Mouse (Mus musculus): ENCODE data around the gene Bag6. TPM values are rescaled to one million over a fixed set of nuclear protein-coding genes. Genes with fewer than 3 reads are reported as not detected.
"Not testable (repeated sequence)": the region's sequence is repeated elsewhere in the genome, so short reads cannot be mapped to it uniquely, and the experiment has no call there.

Gene Bag6
- polyA plus RNA-seq, 1 experiment from 2014 or later: 37.5 TPM

- Histone ChIP-seq H3K36me3 (ENCODE audit: control insufficient read depth, insufficient read depth) (peaks cover 6% of the 10 kb centered on the region), H3K9ac (ENCODE audit: low read length) (no peak overlapping the region), H3K4me2 (ENCODE audit: low read depth, low read length) (no peak overlapping the region), H3K27ac (ENCODE audit: low read length) (no peak overlapping the region), H3K4me1 (ENCODE audit: control insufficient read depth, insufficient read depth, low read length) (peaks cover 6% of the 10 kb centered on the region; the same call in 1 of the 2 replicates), H3K4me3 (ENCODE audit: low read length) (no peak overlapping the region), H3K9me3 (replicated peaks; ENCODE audit: control insufficient read depth, low read length) (no peaks in the 10 kb centered on the region), H3K27me3 (ENCODE audit: control insufficient read depth, insufficient read depth, low read length) (no peaks in the 10 kb centered on the region)
- ATAC-seq (replicated peaks; ENCODE audit: extremely low read depth, insufficient read depth, low FRiP score): no peak
- 64% methylated on average over 3 of the region's 3 CpGs for WGBS
These were observed 28.5 kb upstream of the Bag6 start for GRCm38 (mm10) chr17:35106522-35106921.

GRCm38 (mm10) chr17:35108097-35108496 lies 26.9 kb upstream of the Bag6 start, which contains the start of gene Ly6g5c:
Ly6g5c (plus strand) TSS chr17:35108279.
- no peak within 1 kb of the TSS for H3K27ac ChIP-seq (ENCODE audit: low read length)
- H3K36me3 ChIP-seq (ENCODE audit: control insufficient read depth, insufficient read depth): no peaks in the 10 kb centered on the region
- no peak for ATAC-seq (replicated peaks; ENCODE audit: extremely low read depth, insufficient read depth, low FRiP score)
- no peak within 1 kb of the TSS for H3K4me2 ChIP-seq (ENCODE audit: low read depth, low read length)
- H3K4me3 ChIP-seq (ENCODE audit: low read length): no peak within 1 kb of the TSS
- 77% methylated on average over 6 of the region's 6 CpGs for WGBS
- peaks cover 3% of the 10 kb centered on the region; the same call in 1 of the 2 replicates for H3K4me1 ChIP-seq (ENCODE audit: control insufficient read depth, insufficient read depth, low read length)
- no peak within 1 kb of the TSS for H3K9ac ChIP-seq (ENCODE audit: low read length)
- no peaks in the 10 kb centered on the region for H3K27me3 ChIP-seq (ENCODE audit: control insufficient read depth, insufficient read depth, low read length)
- no peaks in the 10 kb centered on the region for H3K9me3 ChIP-seq (replicated peaks; ENCODE audit: control insufficient read depth, low read length)

GRCm38 (mm10) chr17:35111774-35112173 lies 23.2 kb upstream of the Bag6 start:
- peak; percentile 24; the same call in 1 of the 2 replicates for ATAC-seq (replicated peaks; ENCODE audit: extremely low read depth, insufficient read depth, low FRiP score)
- Histone ChIP-seq H3K27ac (ENCODE audit: low read length) (peak overlapping the region; percentile 48; the same call in 1 of the 2 replicates), H3K4me1 (ENCODE audit: control insufficient read depth, insufficient read depth, low read length) (no peaks in the 10 kb centered on the region), H3K36me3 (ENCODE audit: control insufficient read depth, insufficient read depth) (peaks cover 11% of the 10 kb centered on the region), H3K9me3 (replicated peaks; ENCODE audit: control insufficient read depth, low read length) (no peaks in the 10 kb centered on the region), H3K4me2 (ENCODE audit: low read depth, low read length) (peak overlapping the region; percentile 22), H3K4me3 (ENCODE audit: low read length) (no peak overlapping the region), H3K27me3 (ENCODE audit: control insufficient read depth, insufficient read depth, low read length) (no peaks in the 10 kb centered on the region), H3K9ac (ENCODE audit: low read length) (no peak overlapping the region)
- 68% methylated on average over 9 of the region's 9 CpGs for WGBS

GRCm38 (mm10) chr17:35115046-35116019 lies 19.6 kb upstream of the Bag6 start, which contains the start of gene Ly6g5b:
Ly6g5b (minus strand) TSS chr17:35115428.
- peaks cover 8% of the 10 kb centered on the region for H3K4me1 ChIP-seq (ENCODE audit: control insufficient read depth, insufficient read depth, low read length)
- no peak within 1 kb of the TSS for H3K9ac ChIP-seq (ENCODE audit: low read length)
- no peak within 1 kb of the TSS for H3K27ac ChIP-seq (ENCODE audit: low read length)
- H3K4me3 ChIP-seq (ENCODE audit: low read length): no peak within 1 kb of the TSS
- no peaks in the 10 kb centered on the region for H3K27me3 ChIP-seq (ENCODE audit: control insufficient read depth, insufficient read depth, low read length)
- no peak within 1 kb of the TSS for H3K4me2 ChIP-seq (ENCODE audit: low read depth, low read length)
- no peaks in the 10 kb centered on the region for H3K9me3 ChIP-seq (replicated peaks; ENCODE audit: control insufficient read depth, low read length)
- peaks cover 33% of the 10 kb centered on the region for H3K36me3 ChIP-seq (ENCODE audit: control insufficient read depth, insufficient read depth)
- ATAC-seq (replicated peaks; ENCODE audit: extremely low read depth, insufficient read depth, low FRiP score): no peak
- WGBS: 85% methylated on average over 8 of the region's 8 CpGs

GRCm38 (mm10) chr17:35120745-35121142 lies 14.2 kb upstream of the Bag6 start:
- H3K4me2 ChIP-seq (ENCODE audit: low read depth, low read length): peak overlapping the region; percentile 88
- ATAC-seq (replicated peaks; ENCODE audit: extremely low read depth, insufficient read depth, low FRiP score): 0 out of 2 replicates have a peak, but pooled peaks have one; percentile 4
- peak overlapping the region; percentile 78 for H3K4me3 ChIP-seq (ENCODE audit: low read length)
- H3K9ac ChIP-seq (ENCODE audit: low read length): peak overlapping the region; percentile 78
- no peaks in the 10 kb centered on the region for H3K9me3 ChIP-seq (replicated peaks; ENCODE audit: control insufficient read depth, low read length)
- no peaks in the 10 kb centered on the region for H3K27me3 ChIP-seq (ENCODE audit: control insufficient read depth, insufficient read depth, low read length)
- WGBS: under 1% methylated on average over 33 of the region's 33 CpGs
- H3K27ac ChIP-seq (ENCODE audit: low read length): peak overlapping the region; percentile 72
- H3K4me1 ChIP-seq (ENCODE audit: control insufficient read depth, insufficient read depth, low read length): peaks cover 18% of the 10 kb centered on the region
- H3K36me3 ChIP-seq (ENCODE audit: control insufficient read depth, insufficient read depth): peaks cover 31% of the 10 kb centered on the region

GRCm38 (mm10) chr17:35121143-35121799 lies 13.7 kb upstream of the Bag6 start, which contains the start of gene Gpank1:
Gpank1 (plus strand) TSS chr17:35121455.
- peak within 1 kb of the TSS; percentile 92 for H3K27ac ChIP-seq (ENCODE audit: low read length)
- under 1% methylated on average over 50 of the region's 50 CpGs for WGBS
- H3K4me1 ChIP-seq (ENCODE audit: control insufficient read depth, insufficient read depth, low read length): peaks cover 19% of the 10 kb centered on the region
- peak; percentile 96 for ATAC-seq (replicated peaks; ENCODE audit: extremely low read depth, insufficient read depth, low FRiP score)
- peaks cover 26% of the 10 kb centered on the region for H3K36me3 ChIP-seq (ENCODE audit: control insufficient read depth, insufficient read depth)
- peak within 1 kb of the TSS; percentile 88 for H3K9ac ChIP-seq (ENCODE audit: low read length)
- H3K27me3 ChIP-seq (ENCODE audit: control insufficient read depth, insufficient read depth, low read length): no peaks in the 10 kb centered on the region
- H3K4me2 ChIP-seq (ENCODE audit: low read depth, low read length): peak within 1 kb of the TSS; percentile 88
- no peaks in the 10 kb centered on the region for H3K9me3 ChIP-seq (replicated peaks; ENCODE audit: control insufficient read depth, low read length)
- H3K4me3 ChIP-seq (ENCODE audit: low read length): peak within 1 kb of the TSS; percentile 78

- ATAC-seq (replicated peaks; ENCODE audit: extremely low read depth, insufficient read depth, low FRiP score): no peak; the same call in 1 of the 2 replicates
- WGBS: 0% methylated on average over 19 of the region's 19 CpGs
- H3K36me3 ChIP-seq (ENCODE audit: control insufficient read depth, insufficient read depth): peaks cover 22% of the 10 kb centered on the region
- H3K9ac ChIP-seq (ENCODE audit: low read length): peak within 1 kb of the TSS; percentile 88
- H3K27ac ChIP-seq (ENCODE audit: low read length): peak within 1 kb of the TSS; percentile 92
- H3K4me1 ChIP-seq (ENCODE audit: control insufficient read depth, insufficient read depth, low read length): peaks cover 20% of the 10 kb centered on the region
- H3K4me2 ChIP-seq (ENCODE audit: low read depth, low read length): peak within 1 kb of the TSS; percentile 88
- no peaks in the 10 kb centered on the region for H3K9me3 ChIP-seq (replicated peaks; ENCODE audit: control insufficient read depth, low read length)
- H3K27me3 ChIP-seq (ENCODE audit: control insufficient read depth, insufficient read depth, low read length): no peaks in the 10 kb centered on the region
- peak within 1 kb of the TSS; percentile 78 for H3K4me3 ChIP-seq (ENCODE audit: low read length)
These were observed 13.1 kb upstream of the Bag6 start, which contains the start of gene Csnk2b for GRCm38 (mm10) chr17:35121871-35122303. Csnk2b (minus strand) TSS chr17:35122053.

- not testable (repeated sequence) for H3K9me3 ChIP-seq (replicated peaks; ENCODE audit: control insufficient read depth, low read length); H3K27ac ChIP-seq (ENCODE audit: low read length); H3K4me2 ChIP-seq (ENCODE audit: low read depth, low read length); H3K9ac ChIP-seq (ENCODE audit: low read length); ATAC-seq (replicated peaks; ENCODE audit: extremely low read depth, insufficient read depth, low FRiP score); H3K4me3 ChIP-seq (ENCODE audit: low read length); H3K27me3 ChIP-seq (ENCODE audit: control insufficient read depth, insufficient read depth, low read length)
- H3K36me3 ChIP-seq (ENCODE audit: control insufficient read depth, insufficient read depth): peaks cover 11% of the 10 kb centered on the region
- 85% methylated on average over 9 of the region's 9 CpGs for WGBS
- peaks cover 31% of the 10 kb centered on the region for H3K4me1 ChIP-seq (ENCODE audit: control insufficient read depth, insufficient read depth, low read length)
These were observed 11.7 kb upstream of the Bag6 start for GRCm38 (mm10) chr17:35123287-35123686.
